Mouse (Mus musculus) thymus, postnatal 36 days (tissue): Measurements from ENCODE around the gene Atp6v0c.
A peak's percentile ranks its signal among the peaks of the same experiment; 100 is the strongest.
"Not testable (repeated sequence)": the region's sequence is repeated elsewhere in the genome, so short reads cannot be mapped to it uniquely, and the experiment has no call there.

Source experiments
- DNase-seq, 2 experiments: peaks; one replicate each; pipeline ENCODE4 v3.0.0; 2022; ENCODE audit warnings: mixed read lengths in 2 of 2

Atp6v0c gene

GRCm38 (mm10) chr17:24155742-24156141 is 13.8 kb downstream of the Atp6v0c start:
- DNase-seq: peak in 1 of 2 experiments; percentile 3

GRCm38 (mm10) chr17:24154463-24154862 is 15.0 kb downstream of the Atp6v0c start:
- no peak for DNase-seq

- peak; percentile 87 for DNase-seq
These were observed 17.5 kb downstream of the Atp6v0c start for GRCm38 (mm10) chr17:24151890-24152563.

- no peak for DNase-seq
These were observed 18.1 kb downstream of the Atp6v0c start for GRCm38 (mm10) chr17:24151382-24151781.

GRCm38 (mm10) chr17:24150824-24151223 is 18.7 kb downstream of the Atp6v0c start, which contains the start of gene Pdpk1:
Gene Pdpk1 (minus strand): TSS chr17:24150924.
- no peak for DNase-seq

GRCm38 (mm10) chr17:24149421-24149820 is 20.1 kb downstream of the Atp6v0c start:
- DNase-seq: no peak

GRCm38 (mm10) chr17:24142897-24143296 is 26.6 kb downstream of the Atp6v0c start:
- no peak for DNase-seq

GRCm38 (mm10) chr17:24141425-24141920 is 28.0 kb downstream of the Atp6v0c start:
- peak; percentile 95 to 98 for DNase-seq

- peak in 1 of 2 experiments; percentile 65 for DNase-seq
These were observed 28.6 kb downstream of the Atp6v0c start for GRCm38 (mm10) chr17:24140845-24141424.

GRCm38 (mm10) chr17:24139968-24140367 is 29.5 kb downstream of the Atp6v0c start:
- DNase-seq: no peak

- DNase-seq: no peak
These were observed 30.2 kb downstream of the Atp6v0c start for GRCm38 (mm10) chr17:24139256-24139655.

- peak; percentile 47 to 68 for DNase-seq
These were observed 32.1 kb downstream of the Atp6v0c start for GRCm38 (mm10) chr17:24137226-24137880.

- no peak for DNase-seq
These were observed 35.4 kb downstream of the Atp6v0c start for GRCm38 (mm10) chr17:24134062-24134461.

GRCm38 (mm10) chr17:24132919-24133318 is 36.6 kb downstream of the Atp6v0c start:
- DNase-seq: not testable (repeated sequence)

- no peak for DNase-seq
These were observed 37.9 kb downstream of the Atp6v0c start for GRCm38 (mm10) chr17:24131570-24131969.

GRCm38 (mm10) chr17:24129246-24129645 is 40.3 kb downstream of the Atp6v0c start:
- DNase-seq: not testable (repeated sequence)

GRCm38 (mm10) chr17:24127592-24127991 is 41.9 kb downstream of the Atp6v0c start:
- DNase-seq: no peak

- no peak for DNase-seq
These were observed 42.7 kb downstream of the Atp6v0c start for GRCm38 (mm10) chr17:24126801-24127200.

- no peak for DNase-seq
These were observed 50.1 kb downstream of the Atp6v0c start for GRCm38 (mm10) chr17:24119446-24119845.
